Mouse (Mus musculus): ENCODE results near the gene Emp3. TPM values are rescaled to one million over a fixed set of nuclear protein-coding genes. Genes with fewer than 3 reads are reported as not detected.
"Not testable (repeated sequence)": the region's sequence is repeated elsewhere in the genome, so short reads cannot be mapped to it uniquely, and the experiment has no call there.

The Emp3 gene
- 91.6 and 139 TPM in 2 replicates for polyA plus RNA-seq (2012; rRNA removed)

DNA sequence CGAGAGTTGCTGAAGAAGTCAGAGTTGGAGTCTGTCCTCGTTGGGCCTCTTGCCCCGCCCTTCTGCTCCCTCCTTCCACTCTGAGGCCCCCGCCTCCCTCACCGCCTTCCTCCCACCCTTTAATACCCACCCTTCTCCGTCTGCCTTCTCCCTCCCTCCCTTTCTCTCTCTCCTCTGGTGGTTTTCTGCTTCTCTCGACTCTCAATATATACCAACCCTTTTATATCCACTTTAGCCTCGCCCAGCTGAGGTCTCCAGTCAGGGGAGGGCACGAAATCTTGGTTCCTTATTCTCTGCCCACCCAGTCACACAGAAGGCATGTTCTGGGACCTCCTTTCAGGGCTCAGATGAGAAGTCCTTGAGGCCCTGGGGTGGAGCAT is at the start of gene Emp3:
Emp3 (minus strand) TSS at position 163 of the 380 bp plus-strand sequence.
- DNase-seq (ENCODE audit: low read depth), result no peak

GRCm38 (mm10) chr7:45956611-45957010 is 35.4 kb upstream of the Emp3 start:
- peak; percentile 41 for DNase-seq (ENCODE audit: low read depth)

DNA sequence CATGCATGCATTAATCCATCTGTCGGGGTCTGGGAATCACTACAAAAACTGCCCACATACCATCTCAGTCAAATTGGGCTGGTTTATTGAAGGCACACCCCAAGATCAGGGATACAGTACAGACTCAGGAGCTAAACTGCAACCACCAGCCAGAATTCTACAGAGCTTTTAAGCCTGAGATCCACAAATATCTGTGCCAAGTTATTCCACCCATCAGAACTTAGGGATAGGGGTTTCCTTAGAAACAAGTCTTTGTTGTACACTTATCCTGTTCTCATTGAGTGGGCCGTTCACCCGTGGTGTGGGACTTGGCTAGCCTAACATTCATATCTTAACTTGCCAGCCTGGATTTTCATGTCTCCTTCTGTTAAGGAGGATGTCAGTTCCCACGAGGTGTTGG is 27.9 kb upstream of the Emp3 start:
- no peak for DNase-seq (ENCODE audit: low read depth)

GRCm38 (mm10) chr7:45943280-45943679 is 22.1 kb upstream of the Emp3 start:
- not testable (repeated sequence) for DNase-seq (ENCODE audit: low read depth)

DNA sequence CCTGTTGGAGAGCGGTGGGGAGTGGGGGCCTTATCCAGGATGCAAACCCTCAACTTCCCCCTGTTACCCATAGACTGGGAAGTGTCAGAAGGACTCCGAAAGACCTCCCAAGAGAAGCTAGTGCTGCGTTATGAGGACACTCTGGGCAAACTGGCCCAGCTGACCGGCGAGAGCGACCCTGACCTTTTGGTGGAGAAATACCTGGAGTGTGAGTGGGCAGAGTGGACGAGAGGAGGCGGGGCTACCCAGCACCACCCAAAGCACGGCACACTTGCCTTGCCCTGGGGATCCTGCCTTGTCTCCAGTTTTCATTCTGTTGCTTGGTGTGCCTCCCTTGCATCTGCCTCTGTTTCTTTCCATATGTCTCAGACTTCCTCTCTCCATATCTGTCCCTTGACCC is 20.8 kb upstream of the Emp3 start:
- DNase-seq (ENCODE audit: low read depth), result no peak

GRCm38 (mm10) chr7:45939836-45940235 is 18.6 kb upstream of the Emp3 start:
- DNase-seq (ENCODE audit: low read depth), result no peak

- no peak for DNase-seq (ENCODE audit: low read depth)
Observed at GRCm38 (mm10) chr7:45935114-45935513, 13.9 kb upstream of the Emp3 start.

DNA sequence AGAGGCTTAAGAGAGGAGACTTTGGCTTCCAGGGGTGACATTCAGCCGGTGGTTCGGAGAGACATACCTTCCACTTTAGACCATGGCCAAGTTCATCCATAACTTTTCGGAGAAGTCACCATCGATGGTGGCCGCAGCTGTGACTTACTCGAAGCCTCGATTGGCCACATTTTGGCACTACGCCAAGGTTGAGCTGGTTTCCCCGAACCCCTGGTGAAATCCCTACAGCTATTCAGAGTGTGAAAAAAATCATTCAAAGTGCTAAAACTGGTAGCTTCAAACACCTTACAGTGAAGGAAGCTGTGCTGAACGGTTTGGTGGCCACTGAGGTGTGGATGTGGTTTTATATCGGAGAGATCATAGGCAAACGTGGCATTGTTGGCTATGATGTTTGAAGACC is 12.6 kb upstream of the Emp3 start:
- DNase-seq (ENCODE audit: low read depth), result not testable (repeated sequence)

- no peak for DNase-seq (ENCODE audit: low read depth)
Observed at GRCm38 (mm10) chr7:45929688-45930087, 8.5 kb upstream of the Emp3 start.

DNA sequence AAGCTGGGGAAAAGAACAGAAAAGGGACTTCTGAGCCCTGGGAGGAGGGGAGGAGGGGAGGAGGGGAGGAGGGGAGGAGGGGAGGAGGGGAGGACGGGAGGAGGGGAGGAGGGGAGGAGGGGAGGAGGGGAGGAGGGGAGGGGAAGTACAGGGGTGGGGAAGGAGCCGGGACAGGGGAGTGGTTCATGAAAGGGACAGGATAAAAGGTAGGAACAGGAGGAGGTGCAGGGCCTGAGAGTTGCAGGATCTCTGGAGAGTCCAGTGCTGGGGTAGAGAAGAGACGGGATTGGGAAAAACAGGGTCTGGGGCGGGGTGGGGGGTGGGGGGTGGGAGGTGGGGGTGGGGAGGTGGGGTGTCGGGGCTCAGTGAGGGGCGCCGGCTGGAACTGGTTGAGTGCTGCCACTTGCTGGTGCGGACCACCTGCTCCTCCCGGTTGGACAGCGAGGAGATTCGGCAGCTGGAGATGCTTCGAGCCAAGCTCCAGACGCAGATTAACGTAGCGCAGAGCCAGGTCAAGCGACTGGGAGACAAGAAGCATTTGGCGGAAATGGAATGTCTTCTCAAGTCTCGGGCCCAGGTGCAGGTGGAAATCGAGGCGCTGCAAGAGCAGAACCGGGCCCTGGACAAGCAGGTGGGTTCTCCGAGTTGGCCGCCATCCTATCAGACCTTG is 7.6 kb upstream of the Emp3 start:
- DNase-seq (ENCODE audit: low read depth), result no peak

- DNase-seq (ENCODE audit: low read depth), result no peak
Observed at GRCm38 (mm10) chr7:45924429-45924816, 3.2 kb upstream of the Emp3 start.

DNA sequence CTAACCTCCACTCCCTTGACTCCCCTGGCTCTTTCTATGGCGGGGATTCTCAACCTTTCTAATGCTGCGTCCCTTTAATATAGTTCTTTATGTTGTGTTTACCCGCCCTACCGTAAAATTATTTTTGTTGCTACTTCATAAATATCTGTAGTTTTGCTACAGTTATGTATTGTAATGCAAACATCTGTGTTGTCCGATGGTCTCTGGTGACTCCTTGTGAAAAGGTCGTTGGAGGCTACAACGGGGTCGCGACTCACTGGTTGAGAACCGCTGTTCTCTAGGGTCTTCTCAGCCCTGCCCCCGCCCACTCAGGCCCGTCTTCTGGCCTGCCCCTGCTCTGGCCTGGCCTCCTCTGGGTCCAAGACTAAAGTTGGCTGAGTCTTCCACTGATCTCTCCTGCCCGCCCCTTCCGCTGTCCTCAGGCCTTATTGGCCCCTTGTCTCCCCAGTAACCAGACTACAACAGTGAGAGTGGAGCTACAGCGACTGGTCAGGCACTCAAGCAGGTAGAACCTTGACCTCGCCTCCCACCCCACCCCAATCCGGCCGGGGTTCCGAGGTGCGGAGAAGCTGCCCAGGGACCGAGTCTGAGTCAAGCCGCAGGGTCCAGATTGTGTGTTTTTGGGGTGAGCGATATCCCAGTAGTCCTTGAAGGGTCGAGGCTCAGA is 2.7 kb upstream of the Emp3 start, which contains the start of gene Ccdc114:
Ccdc114 (plus strand) TSS at position 311 of the 667 bp plus-strand sequence.
- no peak for DNase-seq (ENCODE audit: low read depth)

DNA sequence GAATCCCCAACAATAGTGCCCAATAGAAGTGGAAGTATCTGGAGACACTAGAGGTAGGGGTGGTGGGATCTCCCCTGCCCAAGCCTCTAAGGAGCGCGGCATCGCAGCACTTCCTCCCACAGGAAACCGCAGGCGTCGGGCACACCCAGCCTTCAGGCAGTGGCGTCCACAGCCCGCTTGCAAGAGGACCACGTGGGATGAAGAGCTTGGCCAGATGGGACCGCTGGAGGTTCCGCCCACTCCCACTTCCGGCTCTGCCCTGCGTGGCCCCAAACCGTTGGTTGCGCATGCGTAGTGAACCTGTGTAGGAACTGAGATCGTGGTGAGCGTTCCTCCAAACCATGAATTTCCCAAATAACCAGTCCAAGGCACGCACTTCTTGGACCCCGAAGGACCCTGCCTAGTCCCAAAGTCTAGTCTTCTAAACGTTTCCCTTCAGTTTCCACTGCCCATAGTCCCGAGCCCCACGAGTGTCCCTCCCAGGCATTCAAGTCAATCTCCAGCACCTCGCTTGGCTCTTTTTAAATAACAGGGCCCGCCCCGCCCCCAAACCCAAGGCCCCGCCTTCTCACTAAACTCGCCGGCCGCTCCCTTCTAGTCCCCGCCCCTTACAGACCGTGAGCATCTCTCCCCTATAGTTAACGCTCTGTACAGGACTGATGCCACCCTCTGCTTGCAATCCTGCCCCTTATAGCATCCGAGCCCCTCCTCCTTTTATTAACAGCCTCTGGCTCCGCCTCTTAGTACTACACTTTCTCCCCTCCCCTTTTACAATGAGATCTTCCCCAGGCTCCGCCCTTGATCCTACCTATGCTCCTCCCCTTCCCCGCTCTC is 1.9 kb upstream of the Emp3 start:
- DNase-seq (ENCODE audit: low read depth), result peak; percentile 38

- no peak for DNase-seq (ENCODE audit: low read depth)
Observed at GRCm38 (mm10) chr7:45921950-45922600, 871 bp upstream of the Emp3 start.

- DNase-seq (ENCODE audit: low read depth), result no peak
Observed at GRCm38 (mm10) chr7:45920583-45921241, 492 bp downstream of the Emp3 start.

GRCm38 (mm10) chr7:45919761-45920160 is 1.4 kb downstream of the Emp3 start:
- DNase-seq (ENCODE audit: low read depth), result no peak

DNA sequence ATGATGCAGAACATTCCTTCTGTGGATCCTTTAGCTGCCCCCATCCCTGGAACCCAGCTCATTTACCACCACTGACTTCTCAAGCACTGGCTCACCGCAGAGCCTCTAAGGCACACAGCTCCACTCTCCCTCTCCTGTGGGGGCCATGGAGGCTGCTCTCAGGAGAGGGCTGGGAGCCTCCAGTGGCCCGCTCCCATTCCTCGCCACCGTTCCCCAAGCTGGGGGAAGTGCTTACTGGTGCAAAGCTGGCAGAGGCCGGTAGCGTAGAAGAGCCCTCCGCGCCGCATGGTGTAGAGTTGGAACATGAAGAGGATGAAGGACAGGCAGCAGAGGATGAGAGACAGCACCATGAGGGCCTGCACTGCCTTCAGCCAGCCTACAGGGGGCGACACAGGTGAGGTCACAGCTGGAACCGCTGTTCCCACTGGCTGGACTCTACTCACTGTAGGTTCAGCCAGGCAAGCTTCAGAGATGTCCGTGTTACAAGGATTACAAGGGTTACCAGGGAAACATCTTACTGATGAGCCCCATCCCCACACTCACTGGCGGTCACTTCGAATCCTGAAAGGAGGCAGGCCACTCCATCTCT is 2.0 kb downstream of the Emp3 start:
- no peak for DNase-seq (ENCODE audit: low read depth)

DNA sequence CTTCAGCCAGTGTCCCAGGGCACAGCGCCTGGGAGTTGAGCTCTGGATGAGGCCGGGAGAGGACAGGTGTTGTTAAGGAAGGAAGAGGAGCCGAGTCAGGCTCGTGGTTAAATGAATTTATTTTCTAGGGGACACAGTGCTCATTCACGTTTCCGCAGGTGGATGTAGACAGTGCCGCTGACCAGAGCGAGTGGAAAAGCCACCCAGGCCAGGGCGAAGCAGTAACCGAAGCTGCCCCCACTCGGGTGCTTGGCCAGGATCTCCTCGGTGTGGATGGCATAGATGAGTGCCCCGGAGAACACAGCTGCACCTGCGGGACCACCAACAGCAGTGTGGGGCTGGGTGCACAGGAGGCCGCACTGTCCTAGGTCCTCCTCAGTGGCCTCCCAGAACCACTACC is 3.3 kb downstream of the Emp3 start:
- DNase-seq (ENCODE audit: low read depth), result no peak

GRCm38 (mm10) chr7:45917004-45917704 is 4.0 kb downstream of the Emp3 start:
- no peak for DNase-seq (ENCODE audit: low read depth)
